Mouse (Mus musculus): ENCODE results near the gene Twsg1. TPM values are rescaled to one million over a fixed set of nuclear protein-coding genes. Genes with fewer than 3 reads are reported as not detected.

Twsg1 gene
- polyA plus RNA-seq, 1 experiment from 2014 or later = 87.4 TPM

DNA sequence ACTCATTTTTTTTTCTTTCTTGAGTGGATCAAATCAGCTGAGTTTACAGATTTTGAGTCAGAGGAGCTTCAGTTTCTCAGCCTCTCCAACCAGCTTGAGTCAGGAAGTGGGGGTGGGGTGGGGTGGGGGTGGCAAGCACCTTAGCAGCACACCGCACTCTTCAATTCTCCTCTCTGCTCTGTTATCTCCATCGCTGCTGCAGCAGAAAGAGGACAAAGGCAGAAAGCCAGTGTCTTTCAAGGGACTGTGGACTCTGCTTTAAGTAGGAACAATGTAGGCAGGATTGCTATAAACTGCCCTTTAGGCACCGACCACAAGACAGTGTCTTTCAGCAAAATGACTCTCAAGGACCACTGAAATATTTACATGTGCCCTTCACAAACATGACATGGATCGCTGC lies 2.9 kb upstream of the Twsg1 start:
- no peak overlapping the region for H3K9ac ChIP-seq
- no peak for ATAC-seq (ENCODE audit: extremely low read depth, insufficient number of reproducible peaks, low FRiP score, low TSS enrichment)

DNA sequence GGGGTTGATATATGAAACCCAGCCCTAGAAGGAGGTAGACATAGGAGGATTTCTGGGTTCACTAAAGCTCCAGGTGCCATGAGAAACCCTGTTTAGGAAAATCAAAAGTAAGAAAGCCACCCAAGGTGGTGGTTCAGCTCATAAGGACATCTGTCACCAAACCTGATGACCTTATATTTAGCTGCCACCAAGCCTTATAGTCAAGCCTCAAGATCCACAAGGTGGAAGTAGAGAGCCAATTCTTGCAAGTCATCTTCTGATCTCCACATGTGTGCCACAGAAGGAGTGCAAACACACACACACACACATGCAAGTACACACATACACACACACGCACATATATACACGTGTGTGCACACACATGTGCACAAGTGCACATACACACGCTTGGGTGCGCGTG lies 1.1 kb upstream of the Twsg1 start:
- H3K27ac ChIP-seq (replicated peaks) = no peak overlapping the region
- peaks cover 19% of the 10 kb centered on the region for H3K36me3 ChIP-seq
- H3K4me1 ChIP-seq = peaks cover 31% of the 10 kb centered on the region
- H3K4me3 ChIP-seq = no peak overlapping the region
- ATAC-seq (ENCODE audit: extremely low read depth, insufficient number of reproducible peaks, low FRiP score, low TSS enrichment) = no peak
- H3K4me2 ChIP-seq = no peak overlapping the region
- no peaks in the 10 kb centered on the region for H3K27me3 ChIP-seq (replicated peaks)
- no peak overlapping the region for H3K9ac ChIP-seq
- no peaks in the 10 kb centered on the region for H3K9me3 ChIP-seq
- 74% methylated on average over 5 of the region's 5 CpGs for WGBS

More for the DNA sequence above, 2.9 kb upstream of the Twsg1 start:
- no peak overlapping the region for H3K27ac ChIP-seq (replicated peaks)
- 54% methylated on average over 4 of the region's 4 CpGs for whole genome bisulfite sequencing
- no peak overlapping the region for H3K4me3 ChIP-seq
- H3K4me1 ChIP-seq = peaks cover 31% of the 10 kb centered on the region
- H3K36me3 ChIP-seq = peaks cover 4% of the 10 kb centered on the region; the same call in 1 of the 2 replicates
- H3K4me2 ChIP-seq = no peak overlapping the region
- no peaks in the 10 kb centered on the region for H3K27me3 ChIP-seq (replicated peaks)
- no peaks in the 10 kb centered on the region for H3K9me3 ChIP-seq

DNA sequence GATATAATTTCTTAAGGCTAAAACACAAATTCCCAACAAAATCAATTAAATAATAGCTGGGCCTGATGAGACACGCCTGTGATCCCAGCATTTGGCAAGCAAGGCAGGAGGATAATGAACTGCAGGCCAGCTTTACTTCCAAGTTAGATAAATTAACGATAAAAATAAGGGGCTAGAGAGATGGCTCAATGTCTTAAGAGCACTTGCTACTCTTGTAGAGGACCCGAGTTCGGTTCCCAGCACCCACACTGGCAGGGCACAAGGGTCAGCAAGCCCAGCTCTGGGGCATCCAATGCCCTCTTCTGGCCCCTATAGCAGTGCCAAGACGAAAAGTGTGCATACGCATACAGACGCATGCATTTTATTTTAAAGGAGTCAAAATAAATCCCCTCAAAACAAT lies 843 bp downstream of the Twsg1 start:
- ATAC-seq (ENCODE audit: extremely low read depth, insufficient number of reproducible peaks, low FRiP score, low TSS enrichment) = no peak

DNA sequence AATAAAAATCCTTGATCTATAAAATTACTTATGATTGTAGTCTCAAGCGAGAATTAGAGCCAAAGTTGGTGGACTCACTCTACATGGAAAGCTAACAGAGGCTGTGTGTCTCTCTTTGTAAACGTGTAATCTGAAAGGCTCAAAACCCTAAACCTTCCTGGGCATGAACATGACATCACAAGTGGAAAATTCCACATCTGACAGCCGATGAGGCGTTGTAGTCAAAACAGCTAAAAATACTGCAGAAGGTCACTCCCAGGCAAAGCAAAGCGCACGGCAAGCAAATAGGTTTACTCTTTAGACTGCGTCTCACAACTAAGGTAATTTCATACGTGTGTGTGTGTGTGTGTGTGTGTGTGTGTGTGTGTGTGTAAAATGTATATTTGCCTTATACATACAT lies 3.7 kb downstream of the Twsg1 start:
- 32% methylated on average over 8 of the region's 8 CpGs for WGBS
- Histone ChIP-seq H3K4me3 (peak overlapping the region; percentile 20), H3K27ac (replicated peaks) (peak overlapping the region; percentile 90), H3K4me1 (peaks cover 33% of the 10 kb centered on the region), H3K9ac (peak overlapping the region; percentile 63; the same call in 1 of the 2 replicates), H3K9me3 (no peaks in the 10 kb centered on the region), H3K36me3 (peaks cover 51% of the 10 kb centered on the region), H3K27me3 (replicated peaks) (no peaks in the 10 kb centered on the region), H3K4me2 (peak overlapping the region; percentile 49)
- no peak for ATAC-seq (ENCODE audit: extremely low read depth, insufficient number of reproducible peaks, low FRiP score, low TSS enrichment)

More for the DNA sequence above, 843 bp downstream of the Twsg1 start:
- H3K9me3 ChIP-seq = no peaks in the 10 kb centered on the region
- H3K4me1 ChIP-seq = peaks cover 29% of the 10 kb centered on the region
- peaks cover 37% of the 10 kb centered on the region for H3K36me3 ChIP-seq
- H3K4me3 ChIP-seq = peak overlapping the region; percentile 82
- H3K27ac ChIP-seq (replicated peaks) = peak overlapping the region; percentile 93
- WGBS = 29% methylated on average over 7 of the region's 7 CpGs
- H3K27me3 ChIP-seq (replicated peaks) = no peaks in the 10 kb centered on the region
- H3K4me2 ChIP-seq = peak overlapping the region; percentile 80
- H3K9ac ChIP-seq = peak overlapping the region; percentile 98

DNA sequence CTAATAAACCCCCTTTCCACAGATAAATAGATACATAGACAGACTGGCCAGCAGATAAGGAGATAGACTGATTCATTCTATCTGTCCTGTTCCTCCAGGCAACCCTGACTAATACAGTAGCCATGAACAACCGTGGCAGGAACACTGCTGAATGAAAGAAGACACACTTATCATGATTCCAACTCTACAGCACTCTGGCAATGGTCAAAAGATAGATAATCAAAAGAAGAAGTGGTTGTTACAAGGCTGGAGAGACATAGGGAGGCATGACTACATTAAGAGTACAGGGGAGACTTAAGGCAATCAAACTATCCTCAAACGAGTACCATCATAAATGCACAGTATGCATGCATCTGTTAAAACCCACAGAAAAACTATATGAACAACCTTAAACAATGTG lies 5.6 kb downstream of the Twsg1 start:
- Histone ChIP-seq H3K36me3 (peaks cover 51% of the 10 kb centered on the region), H3K4me2 (no peak overlapping the region), H3K9me3 (no peaks in the 10 kb centered on the region), H3K27me3 (replicated peaks) (no peaks in the 10 kb centered on the region), H3K9ac (no peak overlapping the region), H3K27ac (replicated peaks) (no peak overlapping the region), H3K4me3 (no peak overlapping the region), H3K4me1 (peaks cover 41% of the 10 kb centered on the region)
- WGBS = 76% methylated on average over 2 of the region's 2 CpGs
- ATAC-seq (ENCODE audit: extremely low read depth, insufficient number of reproducible peaks, low FRiP score, low TSS enrichment) = no peak

DNA sequence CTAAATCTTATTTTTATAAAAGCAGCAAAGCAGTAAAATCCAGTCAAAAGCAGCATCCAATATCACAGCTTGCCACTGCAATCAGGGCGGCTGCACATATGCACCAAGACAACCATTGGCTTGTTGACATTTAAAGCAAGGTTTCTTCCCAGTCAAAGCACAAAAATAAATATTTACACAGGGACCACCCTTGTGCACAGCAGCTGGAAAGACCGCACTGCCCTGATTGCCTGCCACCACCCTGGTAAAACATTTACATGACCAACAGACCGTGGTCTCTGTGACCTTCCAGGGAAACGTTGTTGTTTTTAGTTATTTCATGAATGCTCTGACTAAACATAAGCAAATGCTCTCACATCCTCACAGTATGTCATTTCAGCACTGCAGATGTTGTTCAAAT lies 8.6 kb downstream of the Twsg1 start:
- Histone ChIP-seq H3K36me3 (peaks cover 42% of the 10 kb centered on the region), H3K4me1 (peaks cover 35% of the 10 kb centered on the region), H3K4me2 (no peak overlapping the region), H3K9ac (no peak overlapping the region), H3K27me3 (replicated peaks) (no peaks in the 10 kb centered on the region), H3K4me3 (no peak overlapping the region), H3K27ac (replicated peaks) (no peak overlapping the region), H3K9me3 (no peaks in the 10 kb centered on the region)
- ATAC-seq (ENCODE audit: extremely low read depth, insufficient number of reproducible peaks, low FRiP score, low TSS enrichment) = no peak
- 69% methylated on average over 4 of the region's 4 CpGs for WGBS

DNA sequence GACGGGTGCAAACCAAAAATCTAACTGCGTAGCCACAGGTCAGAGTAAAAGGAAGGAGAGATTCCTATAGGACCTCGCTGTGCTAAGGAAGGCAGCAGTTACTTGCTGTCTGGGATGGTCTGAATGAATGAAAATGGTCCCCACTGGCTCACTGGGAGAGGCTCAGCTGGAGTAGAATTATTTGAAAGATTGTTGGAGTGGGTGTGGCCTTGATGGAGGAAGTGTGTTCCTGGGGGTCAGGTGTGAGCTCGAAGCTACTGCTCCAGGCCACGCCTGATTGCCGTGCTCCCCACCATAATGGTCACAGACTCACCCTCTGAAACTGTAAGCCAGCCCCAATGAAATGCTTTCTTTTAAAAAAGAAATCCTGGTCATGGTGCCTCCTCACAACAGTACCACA lies 9.8 kb downstream of the Twsg1 start:
- no peak overlapping the region for H3K9ac ChIP-seq
- no peak overlapping the region for H3K27ac ChIP-seq (replicated peaks)
- no peak overlapping the region for H3K4me2 ChIP-seq
- H3K4me1 ChIP-seq = peaks cover 35% of the 10 kb centered on the region
- no peaks in the 10 kb centered on the region for H3K27me3 ChIP-seq (replicated peaks)
- no peak for ATAC-seq (ENCODE audit: extremely low read depth, insufficient number of reproducible peaks, low FRiP score, low TSS enrichment)
- H3K36me3 ChIP-seq = peaks cover 42% of the 10 kb centered on the region
- no peak overlapping the region for H3K4me3 ChIP-seq
- WGBS = 85% methylated on average over 6 of the region's 6 CpGs
- no peaks in the 10 kb centered on the region for H3K9me3 ChIP-seq

DNA sequence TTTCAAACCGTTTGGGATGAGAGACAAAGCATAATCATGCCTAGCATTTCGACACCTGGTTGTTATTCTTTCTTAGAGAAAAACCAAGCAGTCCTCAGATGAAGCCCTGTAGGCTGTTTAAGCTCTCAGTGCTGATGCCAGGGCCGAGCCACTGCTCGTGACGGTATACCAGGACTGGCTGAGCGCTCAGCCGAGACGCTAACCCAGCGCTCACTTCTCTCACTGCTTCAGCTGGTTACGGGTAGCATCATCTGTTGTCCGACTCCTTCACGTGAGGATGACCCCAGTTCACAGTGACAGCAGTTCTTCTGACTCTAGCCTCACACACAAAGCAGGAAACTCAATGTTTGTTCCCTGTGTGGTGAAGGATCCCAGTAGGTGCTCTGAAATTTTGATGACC lies 10.8 kb downstream of the Twsg1 start:
- no peak for ATAC-seq (ENCODE audit: extremely low read depth, insufficient number of reproducible peaks, low FRiP score, low TSS enrichment)
- Histone ChIP-seq H3K4me2 (peak overlapping the region; percentile 23; the same call in 1 of the 2 replicates), H3K36me3 (peaks cover 42% of the 10 kb centered on the region), H3K27ac (replicated peaks) (peak overlapping the region; percentile 46), H3K4me1 (peaks cover 35% of the 10 kb centered on the region), H3K4me3 (no peak overlapping the region), H3K9ac (0 out of 2 replicates have a peak overlapping the region, but pooled peaks have one; percentile 15), H3K27me3 (replicated peaks) (no peaks in the 10 kb centered on the region), H3K9me3 (no peaks in the 10 kb centered on the region)
- WGBS = 77% methylated on average over 12 of the region's 12 CpGs

DNA sequence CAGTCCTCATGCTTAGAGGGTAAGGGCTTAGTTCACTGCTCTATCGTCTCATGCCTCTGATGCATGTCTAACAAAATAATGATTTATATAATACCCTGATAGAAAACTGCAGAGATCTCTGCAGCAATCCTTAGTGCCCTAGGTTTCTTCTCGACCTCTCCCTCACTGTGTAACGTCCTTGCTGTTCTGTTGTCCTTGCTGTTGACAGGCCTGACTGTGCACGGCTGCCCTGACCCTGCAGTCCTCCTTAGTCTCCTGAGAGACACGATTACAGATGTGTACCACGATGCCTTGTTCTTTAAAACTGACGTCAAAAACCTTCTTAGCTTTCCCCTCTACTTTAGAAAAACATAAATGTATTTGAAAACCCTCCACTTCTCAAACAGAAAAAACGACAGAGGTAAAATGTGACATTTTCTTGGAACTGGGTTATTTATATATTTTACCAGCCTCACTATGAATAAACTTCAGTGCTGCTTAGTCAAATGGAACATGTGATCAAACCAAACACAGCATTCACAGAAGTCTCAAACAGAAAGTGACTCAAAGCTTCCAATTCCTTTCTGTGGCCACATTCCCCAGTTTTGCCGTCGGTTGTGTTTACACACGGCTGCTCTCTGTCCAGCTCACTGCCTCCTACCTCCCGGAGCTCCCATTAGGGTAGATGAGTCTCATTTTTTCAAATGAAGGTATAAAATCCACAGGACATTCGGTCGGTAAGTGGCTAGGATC lies 11.4 kb downstream of the Twsg1 start:
- no peak overlapping the region; the same call in 1 of the 2 replicates for H3K9ac ChIP-seq
- WGBS = 48% methylated on average over 14 of the region's 14 CpGs

DNA sequence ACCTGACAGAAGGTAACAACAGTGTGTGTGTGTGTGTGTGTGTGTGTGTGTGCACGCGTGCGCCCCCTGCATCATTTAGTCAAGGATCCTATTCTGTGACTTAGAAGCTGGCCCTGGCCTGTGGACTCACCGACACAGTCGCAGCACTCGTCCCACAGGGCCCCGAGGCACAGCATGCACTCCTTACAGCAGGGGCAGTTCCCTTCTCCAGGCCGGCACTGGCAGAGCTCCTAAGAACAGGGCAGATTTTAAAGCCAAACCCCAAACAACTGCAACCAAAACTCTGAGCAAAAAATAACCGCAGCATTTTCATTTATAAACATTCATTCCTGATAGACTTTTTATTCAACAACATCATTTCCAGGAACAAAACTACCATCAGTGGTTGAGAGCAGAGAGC lies 13.4 kb downstream of the Twsg1 start:
- H3K4me3 ChIP-seq = no peak overlapping the region
- no peak overlapping the region for H3K27ac ChIP-seq (replicated peaks)
- H3K4me1 ChIP-seq = peaks cover 31% of the 10 kb centered on the region
- H3K27me3 ChIP-seq (replicated peaks) = no peaks in the 10 kb centered on the region
- 90% methylated on average over 9 of the region's 9 CpGs for WGBS
- H3K9me3 ChIP-seq = no peaks in the 10 kb centered on the region
- no peak overlapping the region for H3K4me2 ChIP-seq
- H3K36me3 ChIP-seq = peaks cover 48% of the 10 kb centered on the region
- no peak overlapping the region for H3K9ac ChIP-seq
- no peak for ATAC-seq (ENCODE audit: extremely low read depth, insufficient number of reproducible peaks, low FRiP score, low TSS enrichment)

More for the DNA sequence above, 11.4 kb downstream of the Twsg1 start:
- Histone ChIP-seq H3K27ac (replicated peaks) (peak overlapping the region; percentile 46), H3K4me2 (peak overlapping the region; percentile 23; the same call in 1 of the 2 replicates), H3K27me3 (replicated peaks) (no peaks in the 10 kb centered on the region), H3K9me3 (no peaks in the 10 kb centered on the region), H3K4me1 (peaks cover 35% of the 10 kb centered on the region), H3K36me3 (peaks cover 42% of the 10 kb centered on the region), H3K4me3 (no peak overlapping the region)
- ATAC-seq (ENCODE audit: extremely low read depth, insufficient number of reproducible peaks, low FRiP score, low TSS enrichment) = no peak

DNA sequence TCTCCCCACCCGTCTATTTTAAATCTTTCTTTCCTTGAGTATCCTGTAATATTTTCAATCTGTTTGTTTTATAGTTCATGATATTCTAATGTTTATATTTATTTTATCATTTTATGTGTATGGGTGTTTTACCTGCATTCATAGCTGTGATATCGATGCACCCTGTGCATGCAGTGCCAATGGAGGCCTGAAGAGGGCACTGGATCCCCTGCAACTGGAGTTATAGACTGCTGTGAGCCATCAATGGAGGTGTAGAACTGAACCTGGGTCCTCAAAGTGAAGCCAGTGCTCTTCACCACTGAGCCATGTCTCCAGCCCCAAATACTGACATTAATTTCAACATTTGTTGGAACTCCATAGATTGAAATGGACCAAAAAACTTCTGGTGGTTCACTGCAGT lies 17.3 kb downstream of the Twsg1 start:
- Histone ChIP-seq H3K4me2 (no peak overlapping the region), H3K4me1 (peaks cover 14% of the 10 kb centered on the region), H3K9me3 (no peaks in the 10 kb centered on the region), H3K4me3 (no peak overlapping the region), H3K27me3 (replicated peaks) (no peaks in the 10 kb centered on the region), H3K9ac (no peak overlapping the region), H3K36me3 (peaks cover 70% of the 10 kb centered on the region), H3K27ac (replicated peaks) (no peak overlapping the region)
- ATAC-seq (ENCODE audit: extremely low read depth, insufficient number of reproducible peaks, low FRiP score, low TSS enrichment) = no peak
- 92% methylated on average over 2 of the region's 2 CpGs for WGBS

DNA sequence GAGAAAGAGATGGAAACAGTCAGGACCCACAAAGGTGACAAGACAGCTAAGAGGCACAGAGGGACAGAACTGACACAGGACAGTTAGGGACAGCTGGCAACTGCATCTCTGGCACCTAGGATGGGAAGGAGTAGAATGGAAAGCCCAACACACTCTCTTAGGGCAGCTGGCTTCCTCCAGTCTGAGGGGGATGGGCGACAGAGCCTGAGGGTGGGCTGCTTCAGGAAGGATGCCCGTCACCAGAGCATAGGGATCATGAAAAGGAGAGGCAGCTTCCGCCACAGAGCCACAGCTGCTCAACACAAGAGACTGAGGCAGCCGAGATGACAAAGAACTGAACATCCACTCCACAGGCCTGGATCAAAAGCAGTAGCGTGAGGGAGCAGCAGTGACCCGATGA lies 19.5 kb downstream of the Twsg1 start:
- Histone ChIP-seq H3K4me3 (no peak overlapping the region), H3K9ac (no peak overlapping the region; the same call in 1 of the 2 replicates), H3K36me3 (peaks cover 76% of the 10 kb centered on the region), H3K27me3 (replicated peaks) (no peaks in the 10 kb centered on the region), H3K4me2 (no peak overlapping the region), H3K9me3 (no peaks in the 10 kb centered on the region), H3K4me1 (peaks cover 8% of the 10 kb centered on the region), H3K27ac (replicated peaks) (no peak overlapping the region)
- ATAC-seq (ENCODE audit: extremely low read depth, insufficient number of reproducible peaks, low FRiP score, low TSS enrichment) = no peak
- 74% methylated on average over 6 of the region's 6 CpGs for WGBS
